Mouse (Mus musculus) mature B cell (primary cell): ENCODE measurements around the gene Slc28a3.

Experiments
- in situ Hi-C: fragments of 300-500 bp; cut with MboI; formaldehyde crosslinking; loops from 2 replicates; pipeline ENCODE4 v1.14.3; 2019

Slc28a3 gene

GRCm38 (mm10) chr13:58610716-58611115 lies at the start of gene Slc28a3:
Gene Slc28a3 (minus strand): TSS chr13:58610877.
- in situ Hi-C loops = no loop called here

GRCm38 (mm10) chr13:58657987-58658386 lies 47.3 kb upstream of the Slc28a3 start:
- in situ Hi-C loops = no loop called here

GRCm38 (mm10) chr13:58656885-58657284 lies 46.2 kb upstream of the Slc28a3 start:
- in situ Hi-C loops = no loop called here

GRCm38 (mm10) chr13:58655552-58655951 lies 44.9 kb upstream of the Slc28a3 start:
- in situ Hi-C loops = no loop called here

- in situ Hi-C loops = loop anchor here (25.0 kb wide), 1 partner anchor 1197 kb away; no protein-coding TSS in a partner anchor
Observed at GRCm38 (mm10) chr13:58640330-58640729, 29.7 kb upstream of the Slc28a3 start.

- in situ Hi-C loops = loop anchor here (25.0 kb wide), 1 partner anchor 1198 kb away; no protein-coding TSS in a partner anchor
Observed at GRCm38 (mm10) chr13:58638950-58639349, 28.3 kb upstream of the Slc28a3 start.

GRCm38 (mm10) chr13:58637360-58638002 lies 26.8 kb upstream of the Slc28a3 start:
- in situ Hi-C loops = loop anchor here (25.0 kb wide), 1 partner anchor 1200 kb away; no protein-coding TSS in a partner anchor

GRCm38 (mm10) chr13:58633887-58634286 lies 23.2 kb upstream of the Slc28a3 start:
- in situ Hi-C loops = loop anchor here (25.0 kb wide), 1 partner anchor 1203 kb away; no protein-coding TSS in a partner anchor

GRCm38 (mm10) chr13:58630756-58631155 lies 20.1 kb upstream of the Slc28a3 start:
- in situ Hi-C loops = loop anchor here (25.0 kb wide), 1 partner anchor 1207 kb away; no protein-coding TSS in a partner anchor

GRCm38 (mm10) chr13:58629365-58630050 lies 18.8 kb upstream of the Slc28a3 start:
- in situ Hi-C loops = loop anchor here (25.0 kb wide), 1 partner anchor 1208 kb away; no protein-coding TSS in a partner anchor

GRCm38 (mm10) chr13:58622647-58623046 lies 12.0 kb upstream of the Slc28a3 start:
- in situ Hi-C loops = no loop called here

- in situ Hi-C loops = no loop called here
Observed at GRCm38 (mm10) chr13:58619301-58619700, 8.6 kb upstream of the Slc28a3 start.

- in situ Hi-C loops = no loop called here
Observed at GRCm38 (mm10) chr13:58610059-58610458, 618 bp downstream of the Slc28a3 start.

GRCm38 (mm10) chr13:58601201-58601855 lies 9.3 kb downstream of the Slc28a3 start:
- in situ Hi-C loops = no loop called here

GRCm38 (mm10) chr13:58598578-58598977 lies 12.1 kb downstream of the Slc28a3 start:
- in situ Hi-C loops = no loop called here

GRCm38 (mm10) chr13:58593129-58593528 lies 17.5 kb downstream of the Slc28a3 start:
- in situ Hi-C loops = no loop called here

- in situ Hi-C loops = no loop called here
Observed at GRCm38 (mm10) chr13:58591912-58592311, 18.8 kb downstream of the Slc28a3 start.

GRCm38 (mm10) chr13:58590630-58591029 lies 20.0 kb downstream of the Slc28a3 start:
- in situ Hi-C loops = no loop called here

GRCm38 (mm10) chr13:58589517-58589858 lies 21.2 kb downstream of the Slc28a3 start:
- in situ Hi-C loops = no loop called here

GRCm38 (mm10) chr13:58588655-58589516 lies 21.8 kb downstream of the Slc28a3 start:
- in situ Hi-C loops = no loop called here

- in situ Hi-C loops = no loop called here
Observed at GRCm38 (mm10) chr13:58587962-58588361, 22.7 kb downstream of the Slc28a3 start.

GRCm38 (mm10) chr13:58566181-58566580 lies 44.5 kb downstream of the Slc28a3 start:
- in situ Hi-C loops = no loop called here
